Mouse (Mus musculus): Measurements from ENCODE around the gene Cd5. TPM values are rescaled to one million over a fixed set of nuclear protein-coding genes. Genes with fewer than 3 reads are reported as not detected.
A peak's percentile ranks its signal among the peaks of the same experiment; 100 is the strongest.

Gene Cd5
- polyA plus RNA-seq, 1 experiment from 2014 or later, result not detected

DNA sequence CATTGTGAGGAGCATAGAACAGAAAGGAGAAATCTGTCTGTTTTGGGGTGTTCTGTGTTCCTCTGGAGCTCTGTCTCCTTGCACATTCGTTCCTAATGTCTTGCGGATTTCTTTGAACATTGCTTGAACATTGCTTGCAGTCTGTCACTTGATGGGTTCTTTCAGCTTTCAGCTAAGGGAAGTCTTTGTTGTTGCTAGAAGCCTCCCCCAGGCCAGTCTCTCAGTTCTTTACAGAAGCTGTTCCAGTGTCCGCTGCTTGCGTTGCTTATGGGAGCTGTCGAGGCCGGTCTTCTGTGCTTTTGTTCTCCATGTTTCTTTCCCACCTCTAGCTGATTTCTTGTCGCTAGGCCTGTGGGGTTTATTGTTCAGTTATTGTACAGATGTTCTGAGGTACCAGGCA is 43.0 kb downstream of the Cd5 start:
- Histone ChIP-seq H3K27me3 (ENCODE audit: control insufficient read depth, insufficient read depth, low read length) (no peaks in the 10 kb centered on the region), H3K36me3 (ENCODE audit: control insufficient read depth, insufficient read depth, low read length) (no peaks in the 10 kb centered on the region), H3K4me3 (ENCODE audit: low read depth, low read length) (no peak overlapping the region), H3K4me1 (replicated peaks; ENCODE audit: control insufficient read depth, insufficient read depth, low read length) (peaks cover 3% of the 10 kb centered on the region), H3K9me3 (ENCODE audit: control insufficient read depth, low read length) (no peaks in the 10 kb centered on the region), H3K4me2 (replicated peaks; ENCODE audit: low read depth, low read length) (no peak overlapping the region), H3K27ac (ENCODE audit: low read depth, low read length) (peak overlapping the region; percentile 58), H3K9ac (ENCODE audit: low read depth, low read length) (peak overlapping the region; percentile 4; the same call in 1 of the 2 replicates)
- peak; percentile 29 for DNase-seq (ENCODE audit: low spot score)
- 38% methylated on average over 7 of the region's 7 CpGs for WGBS
- ATAC-seq (ENCODE audit: low FRiP score), result no peak

GRCm38 (mm10) chr19:10693926-10694682 is 44.7 kb downstream of the Cd5 start:
- 91% methylated on average over 10 of the region's 10 CpGs for WGBS
- no peak overlapping the region for H3K9ac ChIP-seq (ENCODE audit: low read depth, low read length)
- no peak for DNase-seq (ENCODE audit: low spot score)

GRCm38 (mm10) chr19:10692361-10692760 is 46.4 kb downstream of the Cd5 start:
- no peaks in the 10 kb centered on the region for H3K9me3 ChIP-seq (ENCODE audit: control insufficient read depth, low read length)
- no peaks in the 10 kb centered on the region for H3K36me3 ChIP-seq (ENCODE audit: control insufficient read depth, insufficient read depth, low read length)
- no peak for DNase-seq (ENCODE audit: low spot score)
- H3K9ac ChIP-seq (ENCODE audit: low read depth, low read length), result no peak overlapping the region
- ATAC-seq (ENCODE audit: low FRiP score), result no peak
- H3K4me3 ChIP-seq (ENCODE audit: low read depth, low read length), result no peak overlapping the region
- no peak overlapping the region for H3K4me2 ChIP-seq (replicated peaks; ENCODE audit: low read depth, low read length)
- H3K27ac ChIP-seq (ENCODE audit: low read depth, low read length), result no peak overlapping the region
- 94% methylated on average over 4 of the region's 4 CpGs for WGBS
- H3K4me1 ChIP-seq (replicated peaks; ENCODE audit: control insufficient read depth, insufficient read depth, low read length), result peaks cover 6% of the 10 kb centered on the region; the same call in 1 of the 2 replicates
- no peaks in the 10 kb centered on the region for H3K27me3 ChIP-seq (ENCODE audit: control insufficient read depth, insufficient read depth, low read length)

More at GRCm38 (mm10) chr19:10693926-10694682, 44.7 kb downstream of the Cd5 start:
- Histone ChIP-seq H3K27ac (ENCODE audit: low read depth, low read length) (no peak overlapping the region), H3K36me3 (ENCODE audit: control insufficient read depth, insufficient read depth, low read length) (no peaks in the 10 kb centered on the region), H3K4me1 (replicated peaks; ENCODE audit: control insufficient read depth, insufficient read depth, low read length) (peaks cover 3% of the 10 kb centered on the region), H3K4me3 (ENCODE audit: low read depth, low read length) (no peak overlapping the region), H3K27me3 (ENCODE audit: control insufficient read depth, insufficient read depth, low read length) (no peaks in the 10 kb centered on the region), H3K9me3 (ENCODE audit: control insufficient read depth, low read length) (no peaks in the 10 kb centered on the region), H3K4me2 (replicated peaks; ENCODE audit: low read depth, low read length) (no peak overlapping the region)
- no peak for ATAC-seq (ENCODE audit: low FRiP score)

- no peak overlapping the region for H3K4me3 ChIP-seq (ENCODE audit: low read depth, low read length)
- DNase-seq (ENCODE audit: low spot score), result no peak
- WGBS, result 69% methylated on average over 3 of the region's 3 CpGs
- H3K36me3 ChIP-seq (ENCODE audit: control insufficient read depth, insufficient read depth, low read length), result no peaks in the 10 kb centered on the region
- no peak overlapping the region for H3K9ac ChIP-seq (ENCODE audit: low read depth, low read length)
- no peak overlapping the region for H3K27ac ChIP-seq (ENCODE audit: low read depth, low read length)
- no peaks in the 10 kb centered on the region for H3K9me3 ChIP-seq (ENCODE audit: control insufficient read depth, low read length)
- H3K27me3 ChIP-seq (ENCODE audit: control insufficient read depth, insufficient read depth, low read length), result no peaks in the 10 kb centered on the region
- no peak for ATAC-seq (ENCODE audit: low FRiP score)
- H3K4me2 ChIP-seq (replicated peaks; ENCODE audit: low read depth, low read length), result no peak overlapping the region
- H3K4me1 ChIP-seq (replicated peaks; ENCODE audit: control insufficient read depth, insufficient read depth, low read length), result peaks cover 6% of the 10 kb centered on the region; the same call in 1 of the 2 replicates
These were observed 47.1 kb downstream of the Cd5 start for GRCm38 (mm10) chr19:10691660-10692059.

- DNase-seq (ENCODE audit: low spot score), result no peak
- Histone ChIP-seq H3K9me3 (ENCODE audit: control insufficient read depth, low read length) (no peaks in the 10 kb centered on the region), H3K27ac (ENCODE audit: low read depth, low read length) (no peak overlapping the region), H3K4me2 (replicated peaks; ENCODE audit: low read depth, low read length) (no peak overlapping the region), H3K36me3 (ENCODE audit: control insufficient read depth, insufficient read depth, low read length) (no peaks in the 10 kb centered on the region), H3K9ac (ENCODE audit: low read depth, low read length) (no peak overlapping the region), H3K4me3 (ENCODE audit: low read depth, low read length) (no peak overlapping the region), H3K27me3 (ENCODE audit: control insufficient read depth, insufficient read depth, low read length) (no peaks in the 10 kb centered on the region), H3K4me1 (replicated peaks; ENCODE audit: control insufficient read depth, insufficient read depth, low read length) (peaks cover 6% of the 10 kb centered on the region; the same call in 1 of the 2 replicates)
- 93% methylated on average over 4 of the region's 4 CpGs for WGBS
- ATAC-seq (ENCODE audit: low FRiP score), result no peak
These were observed 47.7 kb downstream of the Cd5 start for GRCm38 (mm10) chr19:10691121-10691520.

DNA sequence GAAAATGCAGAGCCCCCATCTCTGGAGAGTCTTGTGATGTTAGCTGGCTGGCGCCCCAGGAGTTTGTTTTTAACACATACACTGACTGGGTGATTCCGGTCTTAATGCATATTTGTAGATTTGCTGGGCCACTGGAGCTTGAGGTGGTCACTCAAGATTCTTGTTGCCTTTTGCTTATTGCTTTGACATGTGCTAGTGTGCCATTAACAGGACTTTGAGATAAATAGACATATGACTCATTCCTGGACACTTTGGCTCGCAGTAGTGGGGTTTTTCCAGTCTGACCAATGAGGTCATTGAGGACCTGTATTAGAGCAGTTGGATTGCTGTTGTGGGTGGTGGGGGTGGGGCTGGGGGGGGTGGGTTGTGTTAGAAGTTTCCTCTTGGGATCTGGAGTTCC is 48.5 kb downstream of the Cd5 start:
- H3K36me3 ChIP-seq (ENCODE audit: control insufficient read depth, insufficient read depth, low read length), result no peaks in the 10 kb centered on the region
- no peaks in the 10 kb centered on the region for H3K9me3 ChIP-seq (ENCODE audit: control insufficient read depth, low read length)
- 0 out of 2 replicates have a peak overlapping the region, but pooled peaks have one; percentile 11 for H3K4me2 ChIP-seq (replicated peaks; ENCODE audit: low read depth, low read length)
- no peak overlapping the region for H3K9ac ChIP-seq (ENCODE audit: low read depth, low read length)
- no peaks in the 10 kb centered on the region for H3K27me3 ChIP-seq (ENCODE audit: control insufficient read depth, insufficient read depth, low read length)
- DNase-seq (ENCODE audit: low spot score) (no peak), ATAC-seq (ENCODE audit: low FRiP score) (no peak)
- WGBS, result 87% methylated on average over 3 of the region's 3 CpGs
- H3K4me3 ChIP-seq (ENCODE audit: low read depth, low read length), result no peak overlapping the region
- no peak overlapping the region for H3K27ac ChIP-seq (ENCODE audit: low read depth, low read length)
- peaks cover 5% of the 10 kb centered on the region; the same call in 1 of the 2 replicates for H3K4me1 ChIP-seq (replicated peaks; ENCODE audit: control insufficient read depth, insufficient read depth, low read length)

- H3K4me3 ChIP-seq (ENCODE audit: low read depth, low read length), result peak overlapping the region; percentile 73
- H3K9me3 ChIP-seq (ENCODE audit: control insufficient read depth, low read length), result no peaks in the 10 kb centered on the region
These were observed 49.2 kb downstream of the Cd5 start for GRCm38 (mm10) chr19:10689470-10690166.

DNA sequence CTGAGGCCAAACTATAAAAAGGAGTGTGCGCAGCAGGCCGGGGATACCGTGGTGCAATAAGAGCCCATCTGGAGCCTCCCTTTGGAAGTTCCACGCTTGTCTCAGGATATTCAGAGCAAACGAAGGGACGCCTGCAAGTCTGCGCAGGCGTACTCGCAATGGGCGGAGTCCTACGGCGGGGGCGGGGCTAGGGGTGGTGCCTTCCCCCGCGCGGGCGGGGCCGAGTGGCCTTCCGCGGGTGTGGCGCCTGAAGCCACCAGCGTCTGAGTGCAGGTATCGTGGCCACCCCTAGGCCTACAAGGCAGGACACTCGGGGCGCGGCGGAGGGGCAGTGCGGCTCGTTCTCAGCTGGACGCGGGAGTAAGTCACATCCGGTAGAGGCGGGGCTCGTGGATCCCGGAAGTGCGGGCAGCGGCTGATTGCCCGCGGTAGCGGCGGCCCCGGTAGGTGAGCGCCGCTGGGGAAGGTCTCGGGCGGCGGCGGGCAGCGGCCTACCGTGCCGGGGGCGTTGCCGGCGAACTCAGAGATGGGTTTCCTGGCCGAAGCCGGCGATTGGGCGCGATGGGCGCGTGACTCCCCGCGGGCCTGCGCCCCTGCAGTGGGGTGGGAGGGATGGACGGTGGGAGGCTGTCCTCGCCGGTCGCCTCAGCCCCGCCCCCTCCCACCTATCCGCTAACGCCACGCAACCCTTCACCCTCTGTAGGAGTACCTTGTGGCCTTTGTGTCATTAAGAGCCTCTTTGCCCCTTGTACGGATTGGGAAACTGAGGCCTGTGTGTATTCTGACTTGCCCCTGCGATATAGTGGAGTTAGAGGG is 50.1 kb downstream of the Cd5 start, which contains the start of gene Vps37c:
Gene Vps37c (plus strand): TSS at position 199 of the 816 bp plus-strand sequence.
- under 1% methylated on average over 58 of the region's 74 CpGs for WGBS
- peak; percentile 94 for DNase-seq (ENCODE audit: low spot score)
- peak within 1 kb of the TSS; percentile 86 for H3K9ac ChIP-seq (ENCODE audit: low read depth, low read length)
- no peaks in the 10 kb centered on the region for H3K9me3 ChIP-seq (ENCODE audit: control insufficient read depth, low read length)
- ATAC-seq (ENCODE audit: low FRiP score), result peak; percentile 93
- peaks cover 3% of the 10 kb centered on the region; the same call in 1 of the 2 replicates for H3K4me1 ChIP-seq (replicated peaks; ENCODE audit: control insufficient read depth, insufficient read depth, low read length)
- peak within 1 kb of the TSS; percentile 94 for H3K27ac ChIP-seq (ENCODE audit: low read depth, low read length)
- no peaks in the 10 kb centered on the region for H3K27me3 ChIP-seq (ENCODE audit: control insufficient read depth, insufficient read depth, low read length)
- H3K36me3 ChIP-seq (ENCODE audit: control insufficient read depth, insufficient read depth, low read length), result no peaks in the 10 kb centered on the region
- H3K4me2 ChIP-seq (replicated peaks; ENCODE audit: low read depth, low read length), result peak within 1 kb of the TSS; percentile 69
- H3K4me3 ChIP-seq (ENCODE audit: low read depth, low read length), result peak within 1 kb of the TSS; percentile 73

More at GRCm38 (mm10) chr19:10689470-10690166, 49.2 kb downstream of the Cd5 start:
- Histone ChIP-seq H3K27ac (ENCODE audit: low read depth, low read length) (peak overlapping the region; percentile 94), H3K36me3 (ENCODE audit: control insufficient read depth, insufficient read depth, low read length) (no peaks in the 10 kb centered on the region), H3K4me1 (replicated peaks; ENCODE audit: control insufficient read depth, insufficient read depth, low read length) (peaks cover 3% of the 10 kb centered on the region; the same call in 1 of the 2 replicates), H3K9ac (ENCODE audit: low read depth, low read length) (peak overlapping the region; percentile 86), H3K27me3 (ENCODE audit: control insufficient read depth, insufficient read depth, low read length) (no peaks in the 10 kb centered on the region), H3K4me2 (replicated peaks; ENCODE audit: low read depth, low read length) (peak overlapping the region; percentile 69)
- ATAC-seq (ENCODE audit: low FRiP score) (no peak), DNase-seq (ENCODE audit: low spot score) (no peak)
- WGBS, result 68% methylated on average over 5 of the region's 5 CpGs
